Mouse (Mus musculus) liver, embryonic 13.5 days (tissue): ENCODE data around the gene Cntnap5b. TPM values are rescaled to one million over a fixed set of nuclear protein-coding genes. Genes with fewer than 3 reads are reported as not detected.

ENCODE experiments used
- ATAC-seq: fragments of 200-750 bp; cut with Nextera tagmentation; 2 replicates; pipeline ENCODE4 v1.8.0; 2017; ENCODE audit warnings: low read depth, mild to moderate bottlenecking, moderate number of reproducible peaks, moderate library complexity
- DNase-seq: peaks from one replicate; pipeline ENCODE4 v3.0.0; 2022
- H3K27ac ChIP-seq: fragments of 300-500 bp; sonication (generic); 2 replicates; pipeline ENCODE4 v1.5.1; 2015; ENCODE audit warnings: moderate library complexity, mild to moderate bottlenecking, inconsistent platforms
- H3K27me3 ChIP-seq: fragments of 300-500 bp; sonication (generic); 2 replicates; pipeline ENCODE4 v1.6.1; 2015; ENCODE audit warnings: mild to moderate bottlenecking, inconsistent platforms
- H3K36me3 ChIP-seq: fragments of 300-500 bp; sonication (generic); 2 replicates; pipeline ENCODE4 v1.6.1; 2015; ENCODE audit warnings: mild to moderate bottlenecking, inconsistent platforms
- H3K4me1 ChIP-seq: fragments of 300-500 bp; sonication (generic); replicated peaks from 2 replicates; pipeline ENCODE4 v1.6.1; 2015; ENCODE audit warnings: inconsistent platforms
- H3K4me2 ChIP-seq: fragments of 300-500 bp; sonication (generic); 2 replicates; pipeline ENCODE4 v1.6.1; 2015; ENCODE audit warnings: inconsistent platforms, mild to moderate bottlenecking, moderate library complexity
- H3K4me3 ChIP-seq: fragments of 300-500 bp; sonication (generic); replicated peaks from 2 replicates; pipeline ENCODE4 v1.5.1; 2015; ENCODE audit warnings: mild to moderate bottlenecking, inconsistent platforms
- H3K9ac ChIP-seq: fragments of 300-500 bp; sonication (generic); 2 replicates; pipeline ENCODE4 v1.6.1; 2015; ENCODE audit warnings: mild to moderate bottlenecking, inconsistent platforms
- H3K9me3 ChIP-seq: fragments of 300-500 bp; sonication (generic); replicated peaks from 2 replicates; pipeline ENCODE4 v1.6.1; 2016; ENCODE audit warnings: inconsistent platforms
- WGBS: fragments of 180-500 bp; shearing (Covaris S2); methylation state at CpG from one replicate; pipeline ENCODE4 v1.1.7; 2015; ENCODE audit not compliant: insufficient replicate concordance; 5-methylcytosine and 5-hydroxymethylcytosine counted together
- polyA plus RNA-seq: library from polyadenylated mRNA; unstranded; fragments of >200 nt; fragmentation: Nextera tagmentation; extraction: Ambion mirVana; gene quantifications from 2 replicates; pipeline ENCODE4 v1.2.1, GENCODE M21; 2015

Gene Cntnap5b
- not detected in 2 replicates for polyA plus RNA-seq

DNA sequence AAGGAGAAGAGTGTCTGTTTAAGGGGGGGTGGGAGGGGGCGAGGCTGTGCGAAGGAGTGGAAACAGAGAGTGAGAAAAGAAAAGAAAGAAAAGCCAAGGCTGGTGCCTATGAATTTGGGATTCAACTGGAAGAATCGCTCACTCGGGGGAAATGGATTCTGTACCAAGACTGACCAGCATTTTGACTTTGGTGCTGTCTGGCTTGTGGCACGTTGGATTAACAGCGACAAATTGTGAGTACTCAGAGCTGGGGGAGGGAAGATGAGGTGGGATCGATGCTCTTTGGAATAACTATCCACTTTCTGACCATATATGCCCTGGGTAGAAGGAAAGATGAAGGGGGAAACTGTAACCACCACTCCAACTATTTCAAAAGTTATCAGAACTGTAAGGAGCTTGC, at the start of gene Cntnap5b:
Gene Cntnap5b (plus strand): TSS at position 152 of the 400 bp plus-strand sequence.
- Histone ChIP-seq H3K4me1 (no peaks in the 10 kb centered on the region), H3K4me2 (no peak within 1 kb of the TSS), H3K36me3 (no peaks in the 10 kb centered on the region), H3K9me3 (no peaks in the 10 kb centered on the region), H3K27me3 (no peaks in the 10 kb centered on the region), H3K27ac (no peak within 1 kb of the TSS), H3K4me3 (no peak within 1 kb of the TSS), H3K9ac (no peak within 1 kb of the TSS)
- DNase-seq (no peak), ATAC-seq (no peak)
- 34% methylated on average over 6 of the region's 7 CpGs for WGBS

DNA sequence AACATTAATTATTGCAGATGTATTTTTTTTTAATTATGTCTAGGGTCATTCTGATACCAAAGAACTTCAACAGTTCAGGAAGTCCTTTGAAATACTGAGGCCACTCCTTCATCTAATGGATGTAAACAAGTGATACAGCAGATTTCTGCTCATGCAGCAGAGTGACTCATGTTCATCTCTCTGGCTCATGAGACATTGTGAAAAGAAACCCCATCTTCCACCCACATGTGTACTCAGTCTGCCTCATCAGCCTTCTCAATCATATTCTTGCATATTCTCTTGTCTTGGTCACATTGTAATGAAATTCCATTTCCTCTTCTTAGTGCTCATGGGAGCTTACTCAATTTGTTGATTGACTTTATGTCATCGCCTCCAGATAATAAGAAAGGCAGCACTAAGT, 12.6 kb upstream of the Cntnap5b start:
- DNase-seq (no peak), ATAC-seq (no peak)
- Histone ChIP-seq H3K9ac (no peak overlapping the region), H3K9me3 (no peaks in the 10 kb centered on the region), H3K4me2 (no peak overlapping the region), H3K27me3 (no peaks in the 10 kb centered on the region), H3K4me3 (no peak overlapping the region), H3K27ac (no peak overlapping the region), H3K4me1 (no peaks in the 10 kb centered on the region), H3K36me3 (no peaks in the 10 kb centered on the region)
- 71% methylated on average over 1 of the region's 1 CpGs for WGBS

DNA sequence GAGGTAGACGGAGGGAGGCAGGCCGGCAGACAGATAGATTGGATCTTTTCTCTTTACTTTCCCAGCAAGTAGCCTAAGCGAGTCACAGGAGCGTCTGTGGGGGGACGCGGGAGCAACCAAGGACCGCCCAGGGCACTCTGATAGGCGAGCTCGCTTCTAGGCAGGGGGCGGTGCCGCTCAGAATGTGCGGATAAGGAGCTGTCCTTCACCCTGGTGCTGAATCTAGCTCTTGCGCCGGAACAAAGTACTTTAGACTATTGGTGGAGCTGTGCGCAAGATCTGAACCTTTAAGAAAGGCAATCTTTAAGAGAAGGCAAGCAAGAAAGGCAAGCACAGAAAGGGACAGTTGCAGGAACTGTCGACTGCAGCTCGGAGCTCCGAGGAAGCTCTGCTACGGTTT, 382 bp upstream of the Cntnap5b start:
- DNase-seq, result peak; percentile 0
- no peak overlapping the region for H3K9ac ChIP-seq
- no peak overlapping the region for H3K4me2 ChIP-seq

DNA sequence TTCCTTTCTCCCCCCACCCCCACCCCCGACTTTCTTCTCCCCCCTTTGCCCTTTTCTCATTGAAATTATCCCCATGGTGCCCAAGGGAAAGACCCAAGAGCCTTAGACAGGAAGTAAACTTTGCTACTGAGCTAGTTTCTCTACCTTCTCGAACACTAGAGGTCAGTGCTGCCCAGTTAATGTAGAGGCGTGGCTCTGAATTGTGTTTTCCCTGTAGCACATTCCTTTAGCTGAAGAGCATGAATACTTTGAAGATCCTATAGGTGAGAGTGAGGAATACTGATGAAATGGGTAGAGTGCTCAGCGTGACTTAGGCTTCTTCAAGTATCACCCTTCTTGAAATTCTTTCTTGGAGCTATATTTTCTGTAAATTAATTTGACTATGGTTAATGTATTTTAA, 1.6 kb downstream of the Cntnap5b start:
- Histone ChIP-seq H3K36me3 (no peaks in the 10 kb centered on the region), H3K4me3 (no peak overlapping the region), H3K4me2 (no peak overlapping the region), H3K4me1 (no peaks in the 10 kb centered on the region), H3K27ac (no peak overlapping the region), H3K9me3 (no peaks in the 10 kb centered on the region), H3K9ac (no peak overlapping the region), H3K27me3 (no peaks in the 10 kb centered on the region)
- DNase-seq (no peak), ATAC-seq (no peak)
- 5% methylated on average over 4 of the region's 4 CpGs for WGBS

More for the DNA sequence above, 382 bp upstream of the Cntnap5b start:
- H3K27me3 ChIP-seq, result no peaks in the 10 kb centered on the region
- H3K36me3 ChIP-seq, result no peaks in the 10 kb centered on the region
- H3K9me3 ChIP-seq, result no peaks in the 10 kb centered on the region
- no peak overlapping the region for H3K27ac ChIP-seq
- no peak for ATAC-seq
- WGBS, result 2% methylated on average over 19 of the region's 19 CpGs
- no peak overlapping the region for H3K4me3 ChIP-seq
- no peaks in the 10 kb centered on the region for H3K4me1 ChIP-seq

DNA sequence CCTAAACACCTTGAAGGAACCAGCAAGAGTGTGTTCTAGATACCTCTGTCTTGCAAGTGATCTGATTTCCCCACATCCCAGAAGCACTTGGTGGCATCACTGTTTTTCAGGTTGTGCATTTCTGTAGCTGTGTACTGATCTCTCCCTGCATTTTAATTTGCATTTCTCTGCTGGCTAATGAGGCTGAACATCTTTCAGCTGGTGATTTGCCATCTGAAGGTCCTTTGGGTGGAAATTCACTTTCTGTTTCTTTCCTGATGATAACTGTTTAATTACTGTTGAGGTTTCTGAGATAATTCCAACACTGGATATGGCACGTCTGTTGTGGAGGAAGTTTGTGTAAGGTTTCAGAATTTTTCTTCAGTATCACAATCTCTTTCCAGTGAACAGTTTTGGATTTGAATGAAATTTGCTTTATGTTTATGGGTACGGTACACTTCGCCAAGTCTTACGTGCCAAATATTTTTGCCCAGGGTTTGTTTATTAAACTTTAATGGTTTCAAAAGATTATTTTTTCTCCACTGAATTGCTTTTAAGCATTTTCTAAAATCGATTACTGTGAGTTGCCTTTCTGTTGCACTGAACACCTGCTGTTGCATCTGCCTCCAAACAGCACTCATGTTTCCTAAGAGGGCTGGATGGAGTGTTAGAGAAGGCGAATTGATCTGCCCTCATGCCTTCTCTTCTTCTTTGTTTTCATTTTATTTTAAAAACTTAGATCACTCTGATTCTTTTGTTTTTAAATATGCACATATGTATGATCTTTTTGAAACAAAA, 41.0 kb downstream of the Cntnap5b start:
- H3K9me3 ChIP-seq, result no peaks in the 10 kb centered on the region
- H3K27ac ChIP-seq, result no peak overlapping the region
- 63% methylated on average over 6 of the region's 6 CpGs for WGBS
- H3K4me1 ChIP-seq, result no peaks in the 10 kb centered on the region
- H3K27me3 ChIP-seq, result no peaks in the 10 kb centered on the region
- H3K9ac ChIP-seq, result no peak overlapping the region
- no peak overlapping the region for H3K4me2 ChIP-seq
- ATAC-seq, result no peak
- DNase-seq, result no peak
- no peak overlapping the region for H3K4me3 ChIP-seq
- H3K36me3 ChIP-seq, result no peaks in the 10 kb centered on the region

DNA sequence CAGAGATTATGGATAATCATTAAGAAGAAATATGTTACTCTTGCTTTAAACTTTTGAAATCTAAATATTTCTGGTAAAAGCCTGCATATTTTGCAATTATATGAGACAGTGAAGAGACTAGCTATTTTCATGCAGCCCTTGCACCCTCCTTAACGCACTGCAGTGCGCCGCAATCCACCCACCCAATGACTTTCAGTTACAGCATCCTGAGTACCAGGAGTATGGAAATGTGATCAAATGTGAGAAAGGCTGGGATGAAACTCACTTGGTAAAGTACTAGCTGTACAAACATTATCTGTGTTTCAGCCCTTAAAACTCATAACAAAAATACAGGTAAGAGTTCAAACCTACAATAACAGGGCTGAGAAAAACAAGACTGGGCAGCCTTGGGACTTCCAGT, 99.8 kb downstream of the Cntnap5b start:
- Histone ChIP-seq H3K27ac (no peak overlapping the region), H3K4me2 (no peak overlapping the region), H3K4me1 (no peaks in the 10 kb centered on the region), H3K36me3 (no peaks in the 10 kb centered on the region), H3K4me3 (no peak overlapping the region), H3K9ac (no peak overlapping the region), H3K27me3 (no peaks in the 10 kb centered on the region), H3K9me3 (no peaks in the 10 kb centered on the region)
- ATAC-seq (no peak), DNase-seq (no peak)
- 85% methylated on average over 3 of the region's 3 CpGs for WGBS

DNA sequence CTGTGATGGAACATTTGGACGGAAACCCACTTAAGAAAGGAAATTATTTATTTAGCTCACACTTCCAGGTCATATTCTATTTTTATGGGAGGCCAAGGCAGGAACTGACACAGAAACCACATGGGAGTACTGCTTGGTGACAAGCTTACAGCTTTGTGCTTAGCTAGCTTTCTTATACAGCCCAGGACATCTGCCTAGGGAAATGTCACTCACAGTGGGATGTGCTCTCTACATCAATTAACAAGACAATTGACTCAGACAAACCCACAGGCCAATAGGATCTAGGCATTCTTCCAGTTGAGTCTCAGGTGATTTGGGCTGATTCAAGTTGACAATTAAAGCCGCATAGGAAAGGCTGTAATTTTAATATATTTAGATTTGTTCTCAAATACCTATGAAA, 135.2 kb downstream of the Cntnap5b start:
- Histone ChIP-seq H3K9ac (no peak overlapping the region), H3K27ac (no peak overlapping the region), H3K36me3 (no peaks in the 10 kb centered on the region), H3K4me1 (no peaks in the 10 kb centered on the region), H3K4me2 (no peak overlapping the region), H3K27me3 (no peaks in the 10 kb centered on the region), H3K9me3 (no peaks in the 10 kb centered on the region), H3K4me3 (no peak overlapping the region)
- ATAC-seq (no peak), DNase-seq (no peak)
- 45% methylated on average over 2 of the region's 2 CpGs for WGBS

DNA sequence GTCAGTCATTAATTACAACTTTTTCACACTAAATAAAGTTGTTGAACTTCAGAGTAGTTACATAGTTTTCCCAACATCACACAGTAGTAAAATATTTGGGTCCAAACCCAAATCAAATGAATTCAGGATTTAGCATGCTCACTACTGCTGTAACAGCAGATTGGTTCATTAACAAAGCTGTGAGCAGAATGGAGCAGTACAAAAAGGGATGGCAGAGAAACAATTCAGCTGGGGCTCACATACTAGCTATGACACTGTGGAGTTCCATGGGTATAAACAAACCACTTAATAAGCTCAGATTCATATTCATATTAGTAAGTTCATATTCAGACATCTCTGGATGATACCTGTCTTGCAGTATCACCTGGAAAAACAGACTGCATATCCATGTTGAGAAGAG, 170.9 kb downstream of the Cntnap5b start:
- ATAC-seq, result no peak
- Histone ChIP-seq H3K9ac (no peak overlapping the region), H3K27me3 (no peaks in the 10 kb centered on the region), H3K36me3 (no peaks in the 10 kb centered on the region), H3K4me2 (no peak overlapping the region), H3K27ac (no peak overlapping the region), H3K4me1 (no peaks in the 10 kb centered on the region), H3K9me3 (no peaks in the 10 kb centered on the region), H3K4me3 (no peak overlapping the region)
- DNase-seq, result no peak

DNA sequence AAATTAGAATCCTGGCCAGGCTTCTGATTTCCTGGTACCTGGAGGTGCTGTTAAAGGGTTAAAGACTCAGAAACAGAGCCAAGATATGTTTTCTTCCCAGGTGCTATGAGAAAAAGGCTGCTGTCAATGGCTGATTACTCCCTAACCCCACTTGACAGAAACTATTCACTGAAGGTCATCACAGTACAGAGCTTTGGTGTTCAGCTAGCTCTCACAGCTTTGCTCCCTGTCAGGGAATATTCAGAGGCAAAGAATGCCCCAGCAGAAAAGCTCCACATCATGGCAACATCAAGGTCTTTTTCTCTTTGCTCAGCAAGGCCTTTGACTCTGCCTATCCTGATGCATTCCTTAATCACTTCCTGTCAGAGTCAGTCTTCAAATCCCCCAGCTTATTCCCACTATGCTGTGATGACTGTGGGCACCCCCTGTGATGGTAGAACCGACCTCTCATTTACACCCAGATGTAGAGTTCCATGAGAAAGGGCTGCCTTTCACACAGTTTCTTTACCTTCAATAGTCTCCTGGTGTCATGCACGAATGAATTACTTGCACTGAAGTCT, 186.9 kb downstream of the Cntnap5b start:
- H3K4me3 ChIP-seq, result no peak overlapping the region
- H3K4me2 ChIP-seq, result no peak overlapping the region
- H3K4me1 ChIP-seq, result no peaks in the 10 kb centered on the region
- no peak overlapping the region for H3K9ac ChIP-seq
- no peak overlapping the region for H3K27ac ChIP-seq
- DNase-seq (no peak), ATAC-seq (no peak)
- no peaks in the 10 kb centered on the region for H3K27me3 ChIP-seq
- 21% methylated on average over 2 of the region's 2 CpGs for WGBS
- no peaks in the 10 kb centered on the region for H3K9me3 ChIP-seq
- no peaks in the 10 kb centered on the region for H3K36me3 ChIP-seq

DNA sequence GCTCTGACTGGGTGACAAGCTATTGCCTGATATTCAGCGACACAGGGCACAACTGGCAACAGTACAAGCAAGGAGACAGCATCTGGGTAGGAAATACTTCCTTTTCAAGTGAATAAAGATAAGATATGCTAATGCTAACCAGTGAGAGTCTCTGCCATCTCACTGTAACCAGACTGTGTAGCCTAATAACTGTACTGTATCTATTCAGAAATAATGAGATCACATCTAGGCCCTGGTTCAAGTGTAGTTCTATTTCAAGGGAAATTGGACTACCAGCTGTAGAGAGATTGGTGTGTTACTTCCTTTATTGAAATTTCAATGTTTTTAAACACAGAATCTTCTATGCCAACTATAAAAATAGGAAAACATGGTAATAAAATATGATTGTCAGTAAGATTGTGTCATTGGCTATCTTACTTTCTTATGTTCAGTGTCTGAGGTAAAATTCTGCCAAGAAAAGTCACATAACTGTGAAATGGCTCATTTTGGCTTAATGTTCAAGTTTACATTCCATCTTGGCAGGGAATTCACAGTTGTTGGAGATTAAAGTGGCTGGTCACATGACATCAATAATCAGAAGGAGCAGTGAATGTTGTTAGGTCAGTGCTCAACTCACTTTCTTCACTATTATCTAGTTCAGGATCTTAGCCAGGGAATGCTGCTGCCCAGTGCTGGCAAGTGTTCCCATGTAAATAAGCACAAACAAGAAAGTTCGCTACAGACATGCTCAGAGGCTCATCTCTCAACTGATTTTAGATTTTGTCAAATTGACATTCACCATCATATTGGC, 194.9 kb downstream of the Cntnap5b start:
- Histone ChIP-seq H3K27me3 (no peaks in the 10 kb centered on the region), H3K9ac (no peak overlapping the region), H3K27ac (no peak overlapping the region), H3K4me2 (no peak overlapping the region), H3K4me1 (no peaks in the 10 kb centered on the region), H3K9me3 (no peaks in the 10 kb centered on the region), H3K36me3 (no peaks in the 10 kb centered on the region), H3K4me3 (no peak overlapping the region)
- 43% methylated on average over 2 of the region's 2 CpGs for WGBS
- ATAC-seq (no peak), DNase-seq (no peak)

DNA sequence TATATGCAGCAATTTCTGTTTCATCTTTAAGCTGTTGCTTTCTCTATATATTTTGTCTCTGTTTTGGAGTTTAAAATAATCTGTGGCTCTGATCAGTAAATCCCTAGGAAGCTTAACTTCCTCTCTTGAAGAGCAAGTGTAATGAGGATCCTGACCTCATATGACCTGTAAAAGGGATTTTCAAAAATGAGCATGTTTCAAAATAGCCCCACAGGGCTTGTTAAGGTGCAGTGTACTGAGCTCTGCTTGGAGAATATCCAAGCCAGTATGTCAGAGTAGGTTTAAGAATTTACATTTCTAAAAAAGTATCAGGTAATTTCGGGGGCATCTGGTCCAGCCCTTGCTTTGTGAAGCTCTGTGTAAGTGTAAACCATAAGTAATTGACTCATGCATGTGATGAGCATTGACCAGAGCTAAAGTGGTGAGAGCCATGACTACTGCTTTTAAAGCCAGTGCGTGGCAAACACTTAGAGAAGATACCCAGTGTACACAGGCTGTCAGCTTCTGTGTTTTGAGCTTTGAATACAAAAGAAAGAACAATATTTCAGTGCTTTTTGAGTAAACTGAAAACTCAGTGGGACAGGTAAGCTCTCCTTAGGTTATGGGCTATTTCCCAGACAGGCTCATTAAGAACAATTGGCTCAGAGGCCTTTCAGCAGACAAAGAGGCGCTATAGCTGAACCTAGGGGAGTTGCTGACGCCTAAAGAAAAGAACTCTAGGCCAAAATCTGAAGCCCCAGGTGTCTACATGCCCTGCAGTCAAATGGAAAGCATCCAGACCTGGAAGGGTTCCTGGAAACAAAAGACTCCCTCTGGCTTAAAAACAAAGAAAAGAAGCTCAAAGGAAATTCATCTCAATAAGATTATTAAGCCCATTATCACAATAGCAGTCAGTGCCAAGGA, 197.9 kb downstream of the Cntnap5b start:
- H3K4me2 ChIP-seq, result no peak overlapping the region
- no peak overlapping the region for H3K9ac ChIP-seq
- H3K9me3 ChIP-seq, result no peaks in the 10 kb centered on the region
- no peak for DNase-seq
- no peaks in the 10 kb centered on the region for H3K27me3 ChIP-seq
- H3K4me3 ChIP-seq, result no peak overlapping the region
- H3K27ac ChIP-seq, result no peak overlapping the region
- no peaks in the 10 kb centered on the region for H3K4me1 ChIP-seq
- ATAC-seq, result no peak
- WGBS, result 26% methylated on average over 4 of the region's 4 CpGs
- no peaks in the 10 kb centered on the region for H3K36me3 ChIP-seq
